ENCODE assay signal across 8 mouse cellular contexts in genomic region chr17:35915538-35916296, GRCm38 (mm10). TPM values are rescaled to one million over a fixed set of nuclear protein-coding genes. Genes with fewer than 3 reads are reported as not detected.
DNase-seq lines count a peak whose midpoint lies in the region; ATAC-seq and TF ChIP-seq lines count a peak whose summit lies in the region.

No protein-coding gene starts in this region.

- H3K4me2 ChIP-seq in heart, postnatal 0 days (ENCODE audit: low read depth, low read length): peak overlapping the region; percentile 83
- peak overlapping the region; percentile 78 for H3K4me2 ChIP-seq in forebrain, embryonic 16.5 days (ENCODE audit: low read length)
- H3K4me2 ChIP-seq in limb, embryonic 14.5 days (replicated peaks; ENCODE audit: low read depth, low read length, severe bottlenecking): peak overlapping the region; percentile 77

- TF ChIP-seq CTCF in heart, postnatal 0 days (IDR thresholded peaks at IDR 0.05; ENCODE audit: low read depth): no peak
- no peak for TF ChIP-seq CTCF in olfactory bulb, adult 2 months (IDR thresholded peaks at IDR 0.05; ENCODE audit: insufficient read depth, low read depth, low read length)

- H3K27me3 ChIP-seq in heart, postnatal 0 days (ENCODE audit: control insufficient read depth, insufficient read depth, low read length): no peaks in the 10 kb centered on the region
- H3K27me3 ChIP-seq in forebrain, embryonic 16.5 days (replicated peaks; ENCODE audit: control insufficient read depth, insufficient read depth, low read length): no peaks in the 10 kb centered on the region
- no peaks in the 10 kb centered on the region for H3K27me3 ChIP-seq in limb, embryonic 14.5 days (ENCODE audit: control insufficient read depth, insufficient read depth, low read length)

- H3K4me3 ChIP-seq in heart, postnatal 0 days (ENCODE audit: low read depth, low read length): peak overlapping the region; percentile 91
- H3K4me3 ChIP-seq in forebrain, embryonic 16.5 days (replicated peaks; ENCODE audit: low read length): peak overlapping the region; percentile 75
- H3K4me3 ChIP-seq in limb, embryonic 14.5 days (replicated peaks; ENCODE audit: low read length): peak overlapping the region; percentile 74
- H3K4me3 ChIP-seq in olfactory bulb, adult 2 months (ENCODE audit: insufficient read depth, low read depth, low read length): peak overlapping the region; percentile 70

- ATAC-seq in heart, postnatal 0 days (ENCODE audit: insufficient read depth, low read depth): peak; percentile 0; the same call in 1 of the 2 replicates
- ATAC-seq in forebrain, embryonic 16.5 days: no peak
- no peak for ATAC-seq in limb, embryonic 14.5 days (ENCODE audit: low FRiP score, low read depth)

- no peak for TF ChIP-seq POLR2A in limb, embryonic 14.5 days (IDR thresholded peaks at IDR 0.05; ENCODE audit: borderline replicate concordance, extremely low read depth, insufficient read depth, insufficient read length)
- no peak; the same call in 1 of the 2 replicates for TF ChIP-seq POLR2A in olfactory bulb, adult 2 months (IDR thresholded peaks at IDR 0.05; ENCODE audit: insufficient read depth, low read depth, low read length)

- peaks cover 18% of the 10 kb centered on the region; the same call in 1 of the 2 replicates for H3K4me1 ChIP-seq in heart, postnatal 0 days (ENCODE audit: control insufficient read depth, insufficient read depth)
- H3K4me1 ChIP-seq in forebrain, embryonic 16.5 days (replicated peaks; ENCODE audit: control insufficient read depth, insufficient read depth, low read length): peaks cover 24% of the 10 kb centered on the region
- H3K4me1 ChIP-seq in limb, embryonic 14.5 days (ENCODE audit: control insufficient read depth, insufficient read depth, low read length): peaks cover 17% of the 10 kb centered on the region
- H3K4me1 ChIP-seq in olfactory bulb, adult 2 months (ENCODE audit: control insufficient read depth, insufficient read depth, low read length): peaks cover 7% of the 10 kb centered on the region

- peak overlapping the region; percentile 99 for H3K9ac ChIP-seq in heart, postnatal 0 days (replicated peaks; ENCODE audit: low read depth, low read length)
- H3K9ac ChIP-seq in forebrain, embryonic 16.5 days (replicated peaks; ENCODE audit: low read depth, low read length): peak overlapping the region; percentile 51
- peak overlapping the region; percentile 98 for H3K9ac ChIP-seq in limb, embryonic 14.5 days (ENCODE audit: low read depth, low read length, severe bottlenecking)

- H3K27ac ChIP-seq in heart, postnatal 0 days (ENCODE audit: low read depth): peak overlapping the region; percentile 94
- peak overlapping the region; percentile 99 for H3K27ac ChIP-seq in forebrain, embryonic 16.5 days (ENCODE audit: low read length)
- H3K27ac ChIP-seq in limb, embryonic 14.5 days (replicated peaks; ENCODE audit: low read depth, low read length): peak overlapping the region; percentile 76; the same call in 1 of the 2 replicates
- peak overlapping the region; percentile 7 for H3K27ac ChIP-seq in olfactory bulb, adult 2 months (ENCODE audit: insufficient read depth, low read depth, low read length)

- H3K9me3 ChIP-seq in heart, postnatal 0 days (replicated peaks; ENCODE audit: control insufficient read depth, low read length): no peaks in the 10 kb centered on the region
- H3K9me3 ChIP-seq in forebrain, embryonic 16.5 days (ENCODE audit: control insufficient read depth, low read length): no peaks in the 10 kb centered on the region
- H3K9me3 ChIP-seq in limb, embryonic 14.5 days (ENCODE audit: control insufficient read depth, low read length): no peaks in the 10 kb centered on the region

- WGBS in heart, postnatal 0 days: under 1% methylated on average over 28 of the region's 28 CpGs
- WGBS in forebrain, embryonic 16.5 days: 2% methylated on average over 28 of the region's 28 CpGs
- 5% methylated on average over 28 of the region's 28 CpGs for WGBS in limb, embryonic 14.5 days
- WGBS in olfactory bulb, adult 2 months: 2% methylated on average over 28 of the region's 28 CpGs

- peaks cover 35% of the 10 kb centered on the region for H3K36me3 ChIP-seq in heart, postnatal 0 days (replicated peaks; ENCODE audit: control insufficient read depth, insufficient read depth, low read length)
- H3K36me3 ChIP-seq in forebrain, embryonic 16.5 days (ENCODE audit: control insufficient read depth, insufficient read depth): no peaks in the 10 kb centered on the region
- peaks cover 37% of the 10 kb centered on the region for H3K36me3 ChIP-seq in limb, embryonic 14.5 days (ENCODE audit: control insufficient read depth, insufficient read depth, low read length)

- TF ChIP-seq EP300 in heart, postnatal 0 days (IDR thresholded peaks at IDR 0.05; ENCODE audit: low read depth): no peak

- DNase-seq in heart, postnatal 0 days (ENCODE audit: low spot score): peak; percentile 39
- DNase-seq in heart, adult 18-20 months: no peak
- peak; percentile 7 for DNase-seq in T-cell, adult 2 months (ENCODE audit: low spot score)
- no peak for DNase-seq in limb, embryonic 14.5 days (ENCODE audit: low spot score)
- no peak for DNase-seq in thymus, postnatal 10 days (ENCODE audit: low spot score in 2 of 2)
- DNase-seq in ovary, postnatal 36 days (ENCODE audit: low spot score): no peak

RNA-seq across cellular contexts. Expression of gene Mrps18b, which starts 0.5 kb away (rescaled TPM):
- 38.0 and 73.7 TPM in 2 replicates for total RNA-seq in heart, postnatal 0 days (2014; rRNA removed; ENCODE audit: low replicate concordance)
- polyA plus RNA-seq in heart, postnatal 0 days (2015; fragmentation: Nextera tagmentation; extraction: Ambion mirVana): 68.6 and 77.0 TPM in 2 replicates
- 10 to 100 TPM; 52.1 to 64.7 TPM for total RNA-seq in heart, adult 18-20 months (2021)
- polyA plus RNA-seq in forebrain, embryonic 16.5 days (2015; fragmentation: Nextera tagmentation; extraction: Ambion mirVana): 50.8 and 55.6 TPM in 2 replicates
- 62.7 and 62.9 TPM in 2 replicates for polyA plus RNA-seq in limb, embryonic 14.5 days (2012; rRNA removed)
- 68.0 and 70.3 TPM in 2 replicates for polyA plus RNA-seq in limb, embryonic 14.5 days (2014; fragmentation: Nextera tagmentation; extraction: Ambion mirVana)
- polyA plus RNA-seq in olfactory bulb, adult 2 months (2012; ENCODE audit: insufficient read depth, insufficient read length, low replicate concordance, missing spikeins): not detected in 2 replicates

RNA-seq across cellular contexts. Expression of gene Ppp1r10, which starts 0.5 kb away (rescaled TPM):
- 11.2 and 20.7 TPM in 2 replicates for total RNA-seq in heart, postnatal 0 days (2014; rRNA removed; ENCODE audit: low replicate concordance)
- 14.8 and 20.2 TPM in 2 replicates for polyA plus RNA-seq in heart, postnatal 0 days (2015; fragmentation: Nextera tagmentation; extraction: Ambion mirVana)
- 10 to 100 TPM; 22.4 to 28.8 TPM for total RNA-seq in heart, adult 18-20 months (2021)
- 47.0 and 50.7 TPM in 2 replicates for polyA plus RNA-seq in forebrain, embryonic 16.5 days (2015; fragmentation: Nextera tagmentation; extraction: Ambion mirVana)
- 39.9 and 41.6 TPM in 2 replicates for polyA plus RNA-seq in limb, embryonic 14.5 days (2012; rRNA removed)
- polyA plus RNA-seq in limb, embryonic 14.5 days (2014; fragmentation: Nextera tagmentation; extraction: Ambion mirVana): 30.8 and 34.2 TPM in 2 replicates
- not detected in 2 replicates for polyA plus RNA-seq in olfactory bulb, adult 2 months (2012; ENCODE audit: insufficient read depth, insufficient read length, low replicate concordance, missing spikeins)

RNA-seq across cellular contexts. Expression of gene Atat1, which starts 5.8 kb away (rescaled TPM):
- 28.6 and 31.0 TPM in 2 replicates for total RNA-seq in heart, postnatal 0 days (2014; rRNA removed; ENCODE audit: low replicate concordance)
- polyA plus RNA-seq in heart, postnatal 0 days (2015; fragmentation: Nextera tagmentation; extraction: Ambion mirVana): 19.1 and 19.8 TPM in 2 replicates
- 1 to 10 TPM; 5.9 to 6.5 TPM for total RNA-seq in heart, adult 18-20 months (2021)
- polyA plus RNA-seq in forebrain, embryonic 16.5 days (2015; fragmentation: Nextera tagmentation; extraction: Ambion mirVana): 423 and 493 TPM in 2 replicates
- polyA plus RNA-seq in limb, embryonic 14.5 days (2012; rRNA removed): 157 and 189 TPM in 2 replicates
- 68.7 and 88.1 TPM in 2 replicates for polyA plus RNA-seq in limb, embryonic 14.5 days (2014; fragmentation: Nextera tagmentation; extraction: Ambion mirVana)
- not detected in 2 replicates for polyA plus RNA-seq in olfactory bulb, adult 2 months (2012; ENCODE audit: insufficient read depth, insufficient read length, low replicate concordance, missing spikeins)

RNA-seq across cellular contexts. Expression of gene 2310061I04Rik, which starts 18.5 kb away (rescaled TPM):
- 32.5 and 36.6 TPM in 2 replicates for total RNA-seq in heart, postnatal 0 days (2014; rRNA removed; ENCODE audit: low replicate concordance)
- 51.9 and 53.1 TPM in 2 replicates for polyA plus RNA-seq in heart, postnatal 0 days (2015; fragmentation: Nextera tagmentation; extraction: Ambion mirVana)
- 100 to 1,000 TPM; 101 to 105 TPM for total RNA-seq in heart, adult 18-20 months (2021)
- 34.5 and 49.5 TPM in 2 replicates for polyA plus RNA-seq in forebrain, embryonic 16.5 days (2015; fragmentation: Nextera tagmentation; extraction: Ambion mirVana)
- polyA plus RNA-seq in limb, embryonic 14.5 days (2012; rRNA removed): 53.9 and 68.4 TPM in 2 replicates
- polyA plus RNA-seq in limb, embryonic 14.5 days (2014; fragmentation: Nextera tagmentation; extraction: Ambion mirVana): 20.6 and 20.7 TPM in 2 replicates
- polyA plus RNA-seq in olfactory bulb, adult 2 months (2012; ENCODE audit: insufficient read depth, insufficient read length, low replicate concordance, missing spikeins): not detected in 2 replicates

RNA-seq across cellular contexts. Expression of gene Dhx16, which starts 36.1 kb away (rescaled TPM):
- total RNA-seq in heart, postnatal 0 days (2014; rRNA removed; ENCODE audit: low replicate concordance): 18.2 and 24.1 TPM in 2 replicates
- 14.9 and 15.0 TPM in 2 replicates for polyA plus RNA-seq in heart, postnatal 0 days (2015; fragmentation: Nextera tagmentation; extraction: Ambion mirVana)
- total RNA-seq in heart, adult 18-20 months (2021): 10 to 100 TPM; 18.3 to 20.4 TPM
- polyA plus RNA-seq in forebrain, embryonic 16.5 days (2015; fragmentation: Nextera tagmentation; extraction: Ambion mirVana): 40.4 and 42.2 TPM in 2 replicates
- 78.6 and 90.5 TPM in 2 replicates for polyA plus RNA-seq in limb, embryonic 14.5 days (2012; rRNA removed)
- 40.0 and 43.4 TPM in 2 replicates for polyA plus RNA-seq in limb, embryonic 14.5 days (2014; fragmentation: Nextera tagmentation; extraction: Ambion mirVana)
- polyA plus RNA-seq in olfactory bulb, adult 2 months (2012; ENCODE audit: insufficient read depth, insufficient read length, low replicate concordance, missing spikeins): not detected in 2 replicates

Comparison
In these comparisons a context has a peak if more than half of its experiments do, and no peak if none do; other contexts are left out.
1. DNase-seq: peak in heart, postnatal 0 days (single experiment) and T-cell, adult 2 months (single experiment); none in heart, adult 18-20 months (0 of 2), limb, embryonic 14.5 days (single experiment), thymus, postnatal 10 days (0 of 2) and ovary, postnatal 36 days (single experiment).
2. H3K27ac ChIP-seq: peak in every context shown above with its lines; median percentile 99 in forebrain, embryonic 16.5 days; 94 in heart, postnatal 0 days; 76 in limb, embryonic 14.5 days; 7 in olfactory bulb, adult 2 months.
3. RNA of gene Mrps18b, which starts 0.5 kb away (polyA plus RNA-seq): 68.6 to 77.0 TPM in heart, postnatal 0 days, 62.7 to 70.3 TPM in limb, embryonic 14.5 days and 50.8 to 55.6 TPM in forebrain, embryonic 16.5 days; not detected in olfactory bulb, adult 2 months; every median in the first group is over 10 times any median in the second.
4. RNA of gene Atat1, which starts 5.8 kb away (polyA plus RNA-seq): 423 to 493 TPM in forebrain, embryonic 16.5 days, 68.7 to 189 TPM in limb, embryonic 14.5 days and 19.1 to 19.8 TPM in heart, postnatal 0 days; not detected in olfactory bulb, adult 2 months; every median in the first group is over 10 times any median in the second.
5. Peak in every context shown above with its lines, with median percentiles within 50 percentile points of each other: H3K4me2 ChIP-seq, H3K4me3 ChIP-seq and H3K9ac ChIP-seq.